ENCODE assay signal across 19 mouse cellular contexts in genomic region chrX:84960557-84960956, GRCm38 (mm10).
DNase-seq lines count a peak whose midpoint lies in the region; ATAC-seq and TF ChIP-seq lines count a peak whose summit lies in the region.
"Had no signal": no experiment of that assay in that cellular context is flagged by ENCODE, and none has a peak within 500 bp of the region (broad histone marks: within the 10 kb centered on the region; RNA-seq: fewer than 3 reads in every experiment).

No protein-coding gene starts in this region.

- no peaks in the 10 kb centered on the region for H3K27me3 ChIP-seq in heart, embryonic 13.5 days (replicated peaks)
- H3K27me3 ChIP-seq in heart, embryonic 12.5 days (replicated peaks) = no peaks in the 10 kb centered on the region
- peaks cover 9% of the 10 kb centered on the region; the same call in 1 of the 2 replicates for H3K27me3 ChIP-seq in embryonic facial prominence, embryonic 10.5 days (replicated peaks; ENCODE audit: low read depth, poor library complexity, severe bottlenecking)
- H3K27me3 ChIP-seq in limb, embryonic 10.5 days (ENCODE audit: low read depth, poor library complexity, severe bottlenecking) = 0 out of 2 replicates have a peak, but pooled peaks cover 4% of the 10 kb centered on the region
- no peaks in the 10 kb centered on the region for H3K27me3 ChIP-seq in limb, embryonic 14.5 days (ENCODE audit: control insufficient read depth, insufficient read depth, low read length)
- H3K27me3 ChIP-seq: forebrain, embryonic 12.5 days; hindbrain, embryonic 13.5 days had no signal

- H3K27ac ChIP-seq in heart, embryonic 13.5 days (replicated peaks) = no peak overlapping the region
- H3K27ac ChIP-seq in heart, embryonic 12.5 days (ENCODE audit: poor library complexity, severe bottlenecking) = no peak overlapping the region
- H3K27ac ChIP-seq in embryonic facial prominence, embryonic 10.5 days (replicated peaks) = no peak overlapping the region
- H3K27ac ChIP-seq in limb, embryonic 10.5 days = no peak overlapping the region
- no peak overlapping the region for H3K27ac ChIP-seq in limb, embryonic 14.5 days (replicated peaks; ENCODE audit: low read depth, low read length)
- H3K27ac ChIP-seq: embryonic facial prominence, embryonic 13.5 days; forebrain, embryonic 12.5 days; heart, embryonic 10.5 days; hindbrain, embryonic 13.5 days had no signal

- no peaks in the 10 kb centered on the region for H3K36me3 ChIP-seq in heart, embryonic 13.5 days
- no peaks in the 10 kb centered on the region for H3K36me3 ChIP-seq in heart, embryonic 12.5 days
- H3K36me3 ChIP-seq in embryonic facial prominence, embryonic 10.5 days (replicated peaks) = no peaks in the 10 kb centered on the region
- no peaks in the 10 kb centered on the region for H3K36me3 ChIP-seq in limb, embryonic 10.5 days
- no peaks in the 10 kb centered on the region for H3K36me3 ChIP-seq in limb, embryonic 14.5 days (ENCODE audit: control insufficient read depth, insufficient read depth, low read length)
- H3K36me3 ChIP-seq: embryonic facial prominence, embryonic 13.5 days; forebrain, embryonic 12.5 days; heart, embryonic 10.5 days; hindbrain, embryonic 13.5 days had no signal

- ATAC-seq in heart, embryonic 13.5 days (ENCODE audit: extremely low read depth, insufficient number of reproducible peaks, low FRiP score, low TSS enrichment) = no peak
- no peak for ATAC-seq in heart, embryonic 12.5 days (ENCODE audit: insufficient number of reproducible peaks, low FRiP score)
- ATAC-seq in limb, embryonic 14.5 days (ENCODE audit: low FRiP score, low read depth) = peak; percentile 78
- no peak for ATAC-seq in frontal cortex, adult (ENCODE audit: low TSS enrichment)
- ATAC-seq: forebrain, embryonic 16.5 days had no signal

- H3K9me3 ChIP-seq in heart, embryonic 13.5 days = no peaks in the 10 kb centered on the region
- no peaks in the 10 kb centered on the region for H3K9me3 ChIP-seq in heart, embryonic 12.5 days (replicated peaks)
- no peaks in the 10 kb centered on the region for H3K9me3 ChIP-seq in embryonic facial prominence, embryonic 10.5 days
- H3K9me3 ChIP-seq in limb, embryonic 10.5 days (replicated peaks) = no peaks in the 10 kb centered on the region
- no peaks in the 10 kb centered on the region for H3K9me3 ChIP-seq in limb, embryonic 14.5 days (ENCODE audit: control insufficient read depth, low read length)
- H3K9me3 ChIP-seq: embryonic facial prominence, embryonic 13.5 days; forebrain, embryonic 12.5 days; heart, embryonic 10.5 days; hindbrain, embryonic 13.5 days had no signal

- intact Hi-C loops in left cerebral cortex, postnatal 4 days (cut with DNase I) = no loop called here

- peak overlapping the region; percentile 18; the same call in 1 of the 2 replicates for H3K4me2 ChIP-seq in heart, embryonic 13.5 days
- no peak overlapping the region for H3K4me2 ChIP-seq in heart, embryonic 12.5 days
- H3K4me2 ChIP-seq in limb, embryonic 14.5 days (replicated peaks; ENCODE audit: low read depth, low read length, severe bottlenecking) = no peak overlapping the region
- H3K4me2 ChIP-seq: embryonic facial prominence, embryonic 13.5 days; forebrain, embryonic 12.5 days; hindbrain, embryonic 13.5 days had no signal

- TF ChIP-seq POLR2A in limb, embryonic 14.5 days (IDR thresholded peaks at IDR 0.05; ENCODE audit: borderline replicate concordance, extremely low read depth, insufficient read depth, insufficient read length) = no peak

- no peak overlapping the region for H3K4me3 ChIP-seq in heart, embryonic 13.5 days
- no peak overlapping the region for H3K4me3 ChIP-seq in heart, embryonic 12.5 days
- no peak overlapping the region for H3K4me3 ChIP-seq in embryonic facial prominence, embryonic 10.5 days
- no peak overlapping the region for H3K4me3 ChIP-seq in limb, embryonic 10.5 days
- no peak overlapping the region for H3K4me3 ChIP-seq in limb, embryonic 14.5 days (replicated peaks; ENCODE audit: low read length)
- H3K4me3 ChIP-seq: embryonic facial prominence, embryonic 13.5 days; forebrain, embryonic 12.5 days; heart, embryonic 10.5 days; hindbrain, embryonic 13.5 days had no signal

- WGBS in heart, embryonic 13.5 days = 45% methylated on average over 5 of the region's 5 CpGs
- WGBS in heart, embryonic 12.5 days = 49% methylated on average over 5 of the region's 5 CpGs
- WGBS in embryonic facial prominence, embryonic 10.5 days = 50% methylated on average over 5 of the region's 5 CpGs
- WGBS in limb, embryonic 10.5 days = 37% methylated on average over 5 of the region's 5 CpGs
- WGBS in limb, embryonic 14.5 days = 26% methylated on average over 5 of the region's 5 CpGs

- H3K9ac ChIP-seq in heart, embryonic 13.5 days = no peak overlapping the region
- H3K9ac ChIP-seq in heart, embryonic 12.5 days = no peak overlapping the region
- no peak overlapping the region for H3K9ac ChIP-seq in limb, embryonic 14.5 days (ENCODE audit: low read depth, low read length, severe bottlenecking)
- H3K9ac ChIP-seq: embryonic facial prominence, embryonic 13.5 days; forebrain, embryonic 12.5 days; hindbrain, embryonic 13.5 days had no signal

- DNase-seq in embryonic facial prominence, embryonic 10.5 days (ENCODE audit: low spot score) = peak; percentile 20
- peak; percentile 33 for DNase-seq in limb, embryonic 10.5 days (ENCODE audit: low spot score)
- DNase-seq in limb, embryonic 14.5 days (ENCODE audit: low spot score) = peak; percentile 45
- DNase-seq in left cerebral cortex, postnatal 4 days = no peak
- no peak for DNase-seq in adrenal gland, adult 18-20 months (ENCODE audit: low spot score in 2 of 2)
- DNase-seq: adrenal gland, postnatal 14 days; cerebellum, adult 11-12 months; cerebellum, adult 9-10 months; gastrocnemius, postnatal 36 days; heart, adult 18-20 months; kidney, adult 2 months had no signal

- H3K4me1 ChIP-seq in heart, embryonic 13.5 days = 0 out of 2 replicates have a peak, but pooled peaks cover 4% of the 10 kb centered on the region
- 0 out of 2 replicates have a peak, but pooled peaks cover 3% of the 10 kb centered on the region for H3K4me1 ChIP-seq in heart, embryonic 12.5 days (replicated peaks)
- no peaks in the 10 kb centered on the region for H3K4me1 ChIP-seq in embryonic facial prominence, embryonic 10.5 days
- no peaks in the 10 kb centered on the region for H3K4me1 ChIP-seq in limb, embryonic 10.5 days
- H3K4me1 ChIP-seq in limb, embryonic 14.5 days (ENCODE audit: control insufficient read depth, insufficient read depth, low read length) = no peaks in the 10 kb centered on the region
- H3K4me1 ChIP-seq: embryonic facial prominence, embryonic 13.5 days; forebrain, embryonic 12.5 days; heart, embryonic 10.5 days; hindbrain, embryonic 13.5 days had no signal

Comparison
In these comparisons a context has a peak if more than half of its experiments do, and no peak if none do; other contexts are left out.
1. DNase-seq: peak in embryonic facial prominence, embryonic 10.5 days (single experiment), limb, embryonic 10.5 days (single experiment) and limb, embryonic 14.5 days (single experiment); none in left cerebral cortex, postnatal 4 days (single experiment) and adrenal gland, adult 18-20 months (0 of 2).